Mouse (Mus musculus): ENCODE measurements around the gene Kif7.
A peak's percentile ranks its signal among the peaks of the same experiment; 100 is the strongest.

Gene Kif7

DNA sequence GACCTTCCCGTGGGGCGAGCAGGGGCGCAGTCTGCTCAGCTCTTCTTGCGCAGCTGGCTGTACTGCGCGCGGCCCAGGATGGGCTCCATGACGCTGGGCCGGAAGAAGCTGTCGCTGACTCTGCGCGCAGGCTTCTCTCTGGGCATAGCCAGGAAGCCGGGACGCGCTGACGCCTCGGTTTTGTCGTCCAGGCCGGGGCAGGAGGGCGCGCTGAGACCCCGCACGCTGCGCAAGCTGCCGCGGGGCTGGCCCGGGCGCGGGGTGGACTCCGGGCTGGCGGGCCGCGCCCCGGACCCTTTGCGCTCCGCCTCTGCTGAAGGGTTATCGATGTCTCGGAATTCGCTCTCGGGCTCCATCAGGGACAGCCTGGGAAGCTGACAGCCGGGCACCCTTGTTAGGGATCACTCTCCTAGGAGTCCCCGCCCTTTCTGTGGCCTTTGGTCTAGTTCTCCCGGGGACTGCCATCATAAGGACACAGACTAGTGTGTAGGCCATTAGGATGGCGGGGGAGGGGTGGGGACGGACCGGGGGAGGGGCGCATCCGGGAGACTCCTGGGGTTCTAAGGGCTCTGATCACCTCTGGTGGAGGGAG, 6.0 kb upstream of the Kif7 start:
- no peak for DNase-seq (ENCODE audit: low spot score)

DNA sequence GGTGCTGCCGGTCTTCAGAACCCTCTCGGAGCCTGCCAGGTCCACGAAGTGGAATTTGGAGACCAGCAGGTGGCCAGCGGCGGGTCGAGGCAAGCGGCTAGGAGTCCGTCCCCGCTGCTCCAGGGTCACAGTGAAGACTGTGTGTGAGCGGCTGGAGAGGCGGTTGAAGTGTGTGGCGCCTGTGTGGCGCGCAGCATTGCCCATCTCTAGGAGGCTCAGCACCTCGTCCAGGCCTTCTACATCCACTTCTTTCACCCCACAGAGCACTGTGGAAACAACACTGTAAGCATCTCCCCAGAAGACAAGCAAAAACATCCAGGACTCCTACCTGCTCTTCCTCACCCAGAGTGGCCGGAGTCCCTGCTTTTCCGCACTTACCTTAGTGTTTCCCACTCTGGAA, 4.7 kb downstream of the Kif7 start:
- no peak for DNase-seq (ENCODE audit: low spot score)

DNA sequence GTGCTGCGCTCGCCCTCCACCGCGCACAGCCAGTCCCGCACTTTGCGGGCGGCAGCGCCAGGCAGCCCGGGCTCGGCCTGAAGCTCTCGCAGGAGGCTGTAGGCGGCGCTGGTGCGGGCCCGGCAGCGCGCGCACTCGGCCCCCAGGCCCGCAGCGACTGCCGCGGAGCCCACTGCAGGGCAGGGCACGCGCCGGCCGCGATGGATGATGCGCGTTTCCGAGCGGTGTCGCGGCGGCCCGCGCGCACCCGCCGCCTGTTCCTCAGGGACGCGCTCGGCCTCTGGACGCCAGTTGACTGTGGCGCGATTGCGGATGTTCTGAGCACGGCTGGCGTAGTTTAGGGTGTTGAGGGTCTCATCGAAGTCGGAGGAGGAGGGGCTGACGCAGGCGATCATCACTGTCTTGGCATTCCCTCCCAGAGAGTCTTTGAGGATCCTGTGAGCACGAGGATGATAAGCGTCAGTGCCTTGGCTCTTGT, 5.4 kb downstream of the Kif7 start:
- DNase-seq (ENCODE audit: low spot score): no peak

GRCm38 (mm10) chr7:79705210-79705609, 10.3 kb downstream of the Kif7 start:
- DNase-seq (ENCODE audit: low spot score): no peak

DNA sequence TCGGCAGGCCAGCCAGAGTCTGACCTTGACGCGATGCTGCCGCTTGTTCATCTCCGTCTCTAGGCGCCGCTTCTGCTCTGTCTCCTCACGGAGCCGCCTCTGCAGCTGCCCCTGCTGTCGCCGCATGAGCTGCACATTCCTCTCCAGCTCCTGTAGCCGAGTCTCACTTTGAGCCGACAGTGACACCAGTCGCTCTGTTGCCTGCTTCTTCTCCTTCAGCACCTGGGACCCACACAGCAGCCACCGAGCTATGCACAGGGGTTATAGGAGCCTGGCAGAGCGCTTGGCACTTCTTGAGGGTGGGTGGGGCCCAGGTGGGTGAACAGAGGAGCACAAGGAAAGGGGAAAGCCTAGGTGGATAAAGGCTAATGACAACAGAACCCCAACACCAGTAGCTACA, 12.8 kb downstream of the Kif7 start:
- DNase-seq (ENCODE audit: low spot score): no peak

GRCm38 (mm10) chr7:79696495-79696894, 19.0 kb downstream of the Kif7 start:
- DNase-seq (ENCODE audit: low spot score): no peak

GRCm38 (mm10) chr7:79680231-79680630, 35.3 kb downstream of the Kif7 start:
- DNase-seq (ENCODE audit: low spot score): no peak

- DNase-seq (ENCODE audit: low spot score): no peak
Measured at GRCm38 (mm10) chr7:79679186-79679585, 36.3 kb downstream of the Kif7 start.

DNA sequence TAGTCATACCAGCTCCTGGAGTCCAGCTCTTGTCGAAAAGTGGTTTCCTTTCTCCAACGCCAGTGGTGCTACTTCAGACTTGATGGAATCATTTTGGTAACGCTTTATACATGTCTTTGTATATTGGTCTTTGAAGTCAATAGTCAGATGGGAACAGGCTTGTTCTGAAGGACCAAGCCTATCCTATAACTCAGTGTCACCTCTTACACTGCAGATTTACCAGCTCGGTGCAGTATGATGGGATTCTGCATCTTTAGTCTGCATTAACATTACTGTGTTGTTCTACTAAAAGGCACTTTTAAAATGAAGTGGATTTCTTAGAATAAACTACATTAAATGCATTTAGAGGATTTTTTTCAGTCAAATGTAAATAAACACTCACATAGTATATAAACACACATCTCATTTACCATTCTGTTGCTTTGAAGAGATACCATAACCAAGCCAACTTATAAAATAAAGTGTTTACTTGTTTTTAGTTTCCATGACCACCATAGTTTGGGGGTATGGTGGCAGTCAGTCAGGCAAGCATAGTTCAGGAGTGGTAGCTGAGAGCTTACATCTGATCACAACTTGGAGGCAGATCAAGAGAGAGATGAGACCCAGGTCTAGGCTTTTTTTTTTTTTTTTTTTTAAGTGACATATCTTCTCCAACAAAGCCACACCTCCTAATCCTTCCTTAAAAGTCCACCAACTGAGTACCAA, 44.5 kb downstream of the Kif7 start:
- DNase-seq (ENCODE audit: low spot score): no peak

DNA sequence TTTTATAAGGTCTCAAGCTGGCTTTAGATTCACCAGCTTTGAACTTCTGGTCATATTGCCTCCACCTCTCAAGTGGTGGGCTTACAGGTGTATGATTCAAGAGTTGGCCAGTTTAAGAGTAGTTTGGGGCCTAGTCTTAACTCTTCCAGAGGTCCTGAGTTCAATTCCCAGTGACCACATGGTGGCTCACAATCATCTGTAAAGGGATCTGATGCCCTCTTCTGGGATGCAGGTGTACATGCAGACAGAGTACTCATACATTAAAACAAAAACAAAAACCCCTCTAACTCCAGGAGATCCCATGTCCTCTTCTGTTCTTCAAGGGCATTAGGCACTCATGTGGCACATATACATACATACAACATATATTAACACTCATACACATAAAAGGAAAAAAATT, 48.8 kb downstream of the Kif7 start:
- no peak for DNase-seq (ENCODE audit: low spot score)

DNA sequence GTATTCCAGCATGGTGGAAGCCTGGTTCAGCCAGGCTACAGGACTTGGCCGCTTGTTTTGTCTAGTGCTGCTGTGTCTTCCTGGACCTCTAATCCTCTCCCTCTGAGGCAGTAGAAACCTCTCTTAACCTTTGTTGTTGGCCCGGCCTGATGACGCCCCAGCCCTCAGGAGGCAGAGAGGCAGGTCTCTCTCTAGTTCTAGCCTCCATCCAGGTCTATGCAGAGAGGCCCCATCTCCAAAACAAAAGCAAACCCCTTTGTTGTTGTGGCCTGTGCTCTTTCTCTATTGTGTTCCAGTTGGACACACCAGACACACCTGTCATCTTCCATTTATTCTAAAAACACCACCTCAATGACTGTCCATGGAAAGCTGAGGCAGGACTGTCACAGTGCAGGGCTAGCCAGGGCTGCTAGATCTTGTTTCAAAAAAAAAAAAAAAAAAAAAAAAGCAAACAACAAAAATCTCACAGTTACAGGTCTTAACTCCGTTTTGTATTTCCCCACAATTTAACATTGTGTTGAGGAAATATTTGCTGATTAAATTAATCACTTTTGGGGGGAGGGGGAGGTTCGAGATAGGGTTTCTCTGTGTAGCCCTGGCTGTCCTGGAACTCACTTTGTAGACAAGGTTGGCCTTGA, 54.1 kb downstream of the Kif7 start:
- DNase-seq (ENCODE audit: low spot score): no peak

DNA sequence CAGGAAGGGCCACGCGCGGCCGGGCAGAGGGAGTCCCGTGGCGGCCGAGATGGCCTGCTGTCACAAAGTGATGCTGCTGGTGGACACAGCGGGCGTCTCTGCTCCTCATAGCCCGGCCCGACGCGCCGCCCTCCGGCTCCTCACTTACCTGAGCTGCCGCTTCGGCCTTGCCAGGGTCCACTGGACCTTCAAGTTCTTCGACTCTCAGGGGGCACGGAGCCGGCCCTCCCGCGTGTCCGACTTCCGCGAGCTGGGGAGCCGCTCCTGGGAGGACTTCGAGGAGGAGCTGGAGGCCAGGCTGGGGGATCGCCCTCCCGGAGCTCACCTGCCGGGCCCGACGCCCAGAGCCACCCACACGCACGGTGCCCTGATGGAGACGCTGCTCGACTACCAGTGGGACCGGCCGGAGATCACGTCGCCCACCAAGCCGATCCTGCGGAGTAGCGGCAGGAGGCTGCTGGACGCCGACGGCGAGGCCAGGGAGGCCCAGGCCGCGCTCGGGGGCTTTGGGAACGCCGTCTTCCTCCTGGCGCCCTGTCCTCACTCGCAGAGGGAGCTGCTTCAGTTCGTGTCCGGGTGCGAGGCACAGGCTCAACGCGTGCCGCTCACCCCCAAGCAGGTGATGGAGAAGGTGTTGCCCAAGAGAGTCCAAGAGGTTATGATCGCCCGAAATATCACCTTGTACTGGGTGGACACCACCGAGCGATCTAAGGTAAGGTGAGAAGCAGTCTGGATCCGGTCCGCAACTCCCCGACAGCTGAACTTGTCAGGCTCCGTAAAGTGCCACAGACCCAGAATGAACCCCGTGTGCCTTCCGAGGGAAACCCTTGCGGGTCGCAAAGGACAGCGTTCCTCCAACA, 55.0 kb downstream of the Kif7 start:
- no peak for DNase-seq (ENCODE audit: low spot score)

DNA sequence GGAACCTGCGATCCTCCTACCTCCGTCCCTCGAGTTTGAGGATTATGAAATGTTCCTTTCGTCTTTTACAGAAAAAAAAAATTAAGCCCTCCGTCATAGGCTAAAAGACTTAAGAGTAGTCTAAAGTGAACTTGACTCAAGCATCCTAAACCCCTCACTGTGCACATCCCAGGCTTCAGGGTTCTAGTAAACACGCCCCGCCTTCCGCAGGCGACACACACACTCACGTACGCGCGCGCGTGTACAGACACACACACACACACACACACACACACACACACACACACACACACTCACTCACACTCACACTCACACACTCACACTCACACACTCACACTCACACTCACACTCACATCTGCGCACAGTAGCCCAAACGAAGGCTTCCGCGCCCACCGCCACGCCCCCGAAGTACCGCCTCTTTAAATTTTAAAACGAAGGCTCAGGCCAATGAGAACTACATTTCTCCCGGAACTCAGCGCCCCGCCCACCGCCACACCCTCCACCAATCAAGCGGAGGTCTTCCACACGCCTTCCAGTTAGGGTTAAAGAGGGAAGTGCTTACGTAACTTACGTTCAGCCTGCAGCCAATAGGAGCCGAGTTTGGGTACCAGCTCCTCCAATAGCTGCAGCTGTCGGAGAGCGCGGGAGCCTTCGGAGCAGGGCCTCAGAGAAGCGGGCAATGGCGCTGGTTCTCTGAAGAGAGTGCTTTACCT, 55.8 kb downstream of the Kif7 start, which contains the start of gene Ticrr:
Gene Ticrr, plus strand, starts transcription at position 619 of the 713 bp plus-strand sequence.
- DNase-seq (ENCODE audit: low spot score): peak; percentile 77

DNA sequence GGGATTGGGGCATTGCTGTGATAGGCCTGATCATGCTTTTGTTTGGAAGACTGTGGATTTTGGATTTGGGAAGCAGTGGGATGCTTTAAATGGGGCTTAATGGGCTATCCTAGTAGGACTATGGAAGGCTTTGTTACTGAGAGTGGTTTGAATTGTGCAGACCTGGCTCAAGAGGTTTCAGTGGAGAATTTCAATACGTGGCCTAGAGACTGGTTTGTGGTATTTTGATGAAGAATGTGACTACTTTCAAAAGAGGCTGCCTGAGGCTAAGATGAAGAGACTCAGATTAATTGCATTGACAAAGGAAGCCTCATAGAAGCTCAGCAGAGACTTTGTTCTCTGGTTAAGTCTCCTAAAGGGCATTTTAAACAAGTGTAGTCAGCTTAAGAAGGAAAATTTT, 60.9 kb downstream of the Kif7 start:
- no peak for DNase-seq (ENCODE audit: low spot score)

DNA sequence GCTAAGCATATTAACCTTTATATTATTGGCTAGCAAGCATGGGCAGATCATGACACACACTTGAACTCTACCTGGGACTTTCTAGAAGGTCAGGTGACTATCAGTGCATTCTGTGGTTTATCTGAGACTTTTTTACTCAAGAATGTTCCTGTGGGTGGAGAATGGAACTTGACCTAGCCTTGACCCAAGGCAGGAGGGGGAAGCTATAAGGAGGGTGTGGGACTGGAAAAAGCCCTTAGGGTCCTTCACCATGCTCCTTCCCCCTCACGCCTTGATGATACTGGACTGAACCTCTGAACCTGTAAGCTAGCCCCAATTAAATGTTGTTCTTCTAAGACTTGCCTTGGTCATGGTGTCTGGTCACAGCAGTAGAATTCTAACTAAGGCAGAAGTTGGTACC, 61.3 kb downstream of the Kif7 start:
- DNase-seq (ENCODE audit: low spot score): no peak

DNA sequence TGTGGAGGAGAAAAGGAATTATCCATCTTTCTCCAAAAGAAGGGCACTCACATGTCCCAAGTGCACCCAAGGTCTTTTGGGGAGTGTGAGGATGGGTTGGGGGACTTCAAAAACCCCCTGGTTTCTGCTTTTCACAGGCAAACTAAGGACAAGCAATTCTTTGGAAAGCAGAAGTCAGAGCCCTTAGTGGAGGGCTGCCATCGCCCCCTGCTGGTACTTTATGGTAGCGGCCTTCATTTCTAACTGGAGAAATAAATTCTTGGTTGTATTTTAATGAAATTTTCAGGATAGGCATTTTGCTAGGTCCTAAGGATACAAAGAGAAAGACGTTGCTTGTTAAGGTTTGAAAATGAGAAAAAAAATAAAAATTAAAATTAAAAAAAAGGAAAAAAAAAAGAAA, 66.5 kb downstream of the Kif7 start:
- DNase-seq (ENCODE audit: low spot score): no peak
